Mouse (Mus musculus) olfactory bulb, adult 2 months (tissue): ENCODE data around the gene Gm5725.
"Not testable (repeated sequence)": the region's sequence is repeated elsewhere in the genome, so short reads cannot be mapped to it uniquely, and the experiment has no call there.

Experiments used
- CTCF ChIP-seq: fragments of 200-500 bp; IDR thresholded peaks from 2 replicates; pipeline ENCODE4 v1.5.1; 2012; ENCODE audit warnings: low read depth, mild to moderate bottlenecking, low read length, moderate library complexity; ENCODE audit not compliant: insufficient read depth
- POLR2A ChIP-seq: fragments of 200-500 bp; IDR thresholded peaks from 2 replicates; pipeline ENCODE4 v1.6.1; 2012; ENCODE audit warnings: mild to moderate bottlenecking, low read depth, low read length, moderate library complexity; ENCODE audit not compliant: insufficient read depth

GRCm38 (mm10) chr7:21796628-21797027 lies 47.4 kb downstream of the Gm5725 start, which contains the start of gene Gm4177:
- not testable (repeated sequence) for TF ChIP-seq CTCF, POLR2A
